Mouse (Mus musculus): Measurements from ENCODE around the gene Klhdc4.

Klhdc4 gene

DNA sequence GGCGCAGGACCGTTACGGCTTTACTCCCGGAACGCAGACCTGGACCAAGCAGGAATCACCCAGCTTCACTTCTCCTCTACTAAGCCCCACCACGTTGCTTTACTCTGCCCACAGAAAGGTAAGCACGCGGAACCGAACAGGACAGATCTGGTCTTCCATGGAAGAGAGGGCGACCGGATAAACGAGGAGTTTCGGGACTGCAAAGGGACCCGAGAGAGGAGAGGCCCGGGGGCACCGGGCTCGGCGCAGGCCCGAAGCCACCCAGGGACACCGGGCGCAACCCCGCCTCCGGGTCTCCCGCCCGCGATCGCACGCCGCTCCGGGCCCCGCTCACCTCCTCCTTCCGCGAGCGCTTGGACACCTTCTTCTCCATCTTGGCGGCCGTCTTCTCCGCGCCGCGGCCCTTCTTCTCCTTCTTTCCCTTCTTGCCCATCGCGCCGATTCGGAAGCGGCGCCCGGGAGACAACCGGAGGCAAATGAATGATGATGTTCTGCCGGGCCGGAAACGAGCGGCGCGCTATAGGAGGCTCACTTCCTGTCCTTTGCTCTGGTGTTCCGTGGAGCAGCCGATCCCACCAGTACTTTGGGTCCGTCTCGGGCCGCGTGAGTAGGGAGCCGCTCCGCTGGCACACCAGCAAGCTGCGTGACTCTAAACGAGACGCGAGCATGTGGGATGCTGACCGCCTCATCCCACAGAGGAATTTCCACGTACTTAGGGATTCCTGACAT is at the start of gene Klhdc4:
TSS of gene Klhdc4 (minus strand) at position 522 of the 729 bp plus-strand sequence.
- DNase-seq = peak; percentile 87

DNA sequence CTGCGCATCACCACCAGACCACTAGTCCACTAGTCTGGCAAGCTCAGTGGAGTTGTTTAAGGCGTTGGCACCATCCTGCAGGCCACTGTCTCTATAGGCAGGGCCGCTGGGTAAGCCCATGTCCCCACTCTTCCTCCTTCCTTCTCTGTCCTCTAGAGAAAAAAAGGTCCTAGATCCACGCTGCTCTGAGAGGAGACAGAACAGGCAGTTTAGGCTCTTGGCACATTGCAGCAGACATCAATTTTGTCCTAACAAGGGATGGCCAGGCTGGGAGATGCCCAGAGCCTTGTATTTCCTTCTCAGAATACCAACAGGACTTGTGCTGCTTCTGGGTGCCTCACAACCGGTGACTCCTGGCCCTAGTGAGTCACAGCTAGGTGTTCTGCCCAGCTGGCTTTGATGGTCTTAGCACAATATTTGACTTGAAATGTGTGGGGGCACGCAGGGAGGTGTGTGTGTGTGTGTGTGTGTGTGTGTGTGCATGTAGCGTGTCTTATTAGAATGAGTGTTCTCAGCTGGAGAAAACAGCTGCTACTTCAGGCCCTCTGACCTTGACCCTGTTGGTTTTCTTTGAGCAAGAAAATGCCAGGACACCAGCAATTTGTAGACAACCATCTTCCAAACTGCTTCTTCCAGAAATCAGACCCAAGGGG is 48.6 kb upstream of the Klhdc4 start:
- DNase-seq = no peak

DNA sequence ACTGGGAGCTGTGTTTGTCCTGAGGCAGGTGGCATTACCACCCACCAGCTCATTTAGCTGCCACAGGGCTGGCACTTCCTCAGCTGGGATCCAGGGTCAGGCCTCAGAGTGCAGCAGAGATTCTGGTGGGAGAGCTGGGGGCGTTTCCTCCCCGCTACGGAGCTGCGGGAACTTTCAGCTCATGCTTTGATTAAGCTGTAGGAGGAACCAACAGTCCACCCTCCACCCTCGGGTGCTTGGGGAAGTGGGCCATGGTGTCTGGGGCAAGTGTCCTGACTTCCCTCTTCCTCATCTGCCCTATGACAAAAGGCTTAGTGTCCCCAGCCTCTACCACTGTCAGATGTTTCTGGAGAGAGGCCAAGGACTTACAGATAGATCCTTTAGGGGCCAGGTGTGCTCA is 47.8 kb upstream of the Klhdc4 start:
- no peak for DNase-seq

- DNase-seq = no peak
Measured at GRCm38 (mm10) chr8:121875517-121875916, 46.1 kb upstream of the Klhdc4 start.

DNA sequence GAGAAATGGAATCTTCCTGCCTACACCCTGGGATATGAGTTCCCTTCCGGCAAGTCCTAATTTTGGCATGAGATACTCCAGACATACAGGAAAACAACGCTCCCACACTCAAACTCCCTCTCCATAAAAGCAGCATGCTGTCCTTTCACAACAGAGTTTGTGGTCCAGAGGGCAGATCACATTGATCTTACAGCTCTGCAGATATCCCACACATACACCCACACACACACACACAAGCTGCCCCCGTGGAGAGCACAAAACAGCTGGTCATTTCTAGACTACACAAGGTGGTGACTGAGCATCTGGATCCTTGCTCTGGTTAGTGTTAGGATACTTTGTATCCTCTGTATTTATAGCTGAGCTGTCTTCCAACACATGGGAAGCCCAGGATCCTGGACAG is 45.7 kb upstream of the Klhdc4 start:
- no peak for DNase-seq

DNA sequence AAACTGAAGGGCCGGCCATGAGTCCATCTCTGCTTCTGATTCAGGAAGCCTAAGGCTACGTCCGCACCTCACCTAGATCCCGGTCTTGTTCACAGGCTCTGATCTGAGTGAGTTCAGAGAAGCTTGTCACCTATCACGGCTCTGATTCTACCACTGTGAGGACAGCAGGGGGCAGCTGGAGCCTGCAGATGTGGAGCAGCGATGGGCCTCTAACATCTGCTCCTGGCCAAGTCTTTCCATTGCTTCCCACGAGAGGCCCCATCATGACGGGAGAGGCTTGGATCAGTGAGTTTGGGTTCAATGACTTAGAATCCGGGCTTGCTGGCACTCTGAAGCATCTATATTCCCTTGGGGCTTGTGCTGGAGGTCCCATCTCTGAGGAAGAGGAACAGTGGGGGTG is 44.7 kb upstream of the Klhdc4 start:
- DNase-seq = no peak

DNA sequence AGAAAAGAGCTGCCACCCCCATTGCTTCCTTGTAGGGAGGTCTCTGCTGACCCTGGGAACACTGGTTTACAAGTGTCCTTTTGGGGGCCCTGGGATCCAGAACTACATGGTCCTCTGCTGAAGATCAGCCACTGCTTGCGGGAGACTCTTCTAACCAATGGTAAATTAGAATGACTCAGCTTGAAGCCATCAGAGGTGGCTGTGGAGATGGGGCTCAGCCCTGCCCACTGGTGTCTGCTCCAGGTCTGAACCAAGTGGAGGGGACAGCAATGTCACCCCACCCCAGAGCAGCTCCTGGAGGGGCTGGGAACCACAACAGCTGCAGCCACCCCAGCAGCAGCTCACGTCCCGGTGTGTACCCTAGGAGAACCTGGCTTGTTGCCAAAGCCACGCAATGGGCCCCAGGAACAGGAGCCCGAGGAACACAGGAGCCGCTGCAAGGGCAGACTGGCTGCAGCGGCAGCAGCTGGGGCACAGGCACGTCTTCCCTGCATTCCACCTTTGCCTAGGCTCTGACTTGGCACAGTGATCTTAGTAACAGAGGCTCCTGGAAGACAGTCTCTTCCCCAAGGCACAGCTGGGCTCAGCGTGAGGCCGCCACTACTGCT is 42.6 kb upstream of the Klhdc4 start:
- no peak for DNase-seq

DNA sequence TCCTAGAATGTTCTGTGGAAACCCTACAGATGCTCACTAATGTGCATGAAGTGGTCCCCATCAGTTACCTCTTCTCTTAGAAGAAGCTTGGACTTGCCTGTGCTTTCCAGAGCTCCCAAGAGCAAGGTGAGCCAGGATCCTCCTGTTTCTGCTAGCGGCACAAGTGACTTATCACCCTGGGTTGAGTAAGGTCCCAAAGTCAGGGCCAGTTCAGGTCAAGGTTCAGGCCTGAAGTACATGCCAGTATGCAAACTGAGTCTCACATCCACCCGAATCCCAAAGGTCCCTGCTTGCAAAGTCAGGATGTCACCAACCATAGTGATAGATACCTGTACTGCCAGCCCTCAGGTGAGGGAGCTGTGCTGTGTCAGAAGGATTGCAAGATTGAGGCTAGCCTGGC is 40.8 kb upstream of the Klhdc4 start:
- no peak for DNase-seq

- no peak for DNase-seq
Measured at GRCm38 (mm10) chr8:121868896-121869295, 39.5 kb upstream of the Klhdc4 start.

GRCm38 (mm10) chr8:121868196-121868595 is 38.8 kb upstream of the Klhdc4 start:
- DNase-seq = no peak

DNA sequence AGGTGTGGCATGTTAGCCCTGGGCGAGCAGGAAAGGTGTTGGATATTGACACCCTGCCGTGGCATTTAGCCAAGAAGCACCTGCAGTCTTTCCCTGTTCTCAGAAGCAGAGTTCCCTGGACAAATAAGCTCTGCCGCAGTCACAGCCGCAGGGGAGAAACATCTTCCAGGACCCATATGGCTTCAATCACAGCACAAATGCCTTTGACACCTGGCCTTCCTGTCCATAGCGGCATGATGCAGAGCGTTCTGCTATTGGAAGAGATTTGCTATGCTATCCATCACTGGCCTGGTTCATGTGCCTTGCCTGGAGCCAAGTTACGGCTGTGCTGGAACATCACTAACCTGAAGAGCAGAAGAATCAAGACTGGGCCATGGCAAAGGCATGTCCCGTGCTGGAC is 36.0 kb upstream of the Klhdc4 start:
- DNase-seq = no peak

GRCm38 (mm10) chr8:121861806-121862548 is 32.6 kb upstream of the Klhdc4 start:
- peak; percentile 80 for DNase-seq

GRCm38 (mm10) chr8:121861276-121861675 is 31.9 kb upstream of the Klhdc4 start:
- no peak for DNase-seq

DNA sequence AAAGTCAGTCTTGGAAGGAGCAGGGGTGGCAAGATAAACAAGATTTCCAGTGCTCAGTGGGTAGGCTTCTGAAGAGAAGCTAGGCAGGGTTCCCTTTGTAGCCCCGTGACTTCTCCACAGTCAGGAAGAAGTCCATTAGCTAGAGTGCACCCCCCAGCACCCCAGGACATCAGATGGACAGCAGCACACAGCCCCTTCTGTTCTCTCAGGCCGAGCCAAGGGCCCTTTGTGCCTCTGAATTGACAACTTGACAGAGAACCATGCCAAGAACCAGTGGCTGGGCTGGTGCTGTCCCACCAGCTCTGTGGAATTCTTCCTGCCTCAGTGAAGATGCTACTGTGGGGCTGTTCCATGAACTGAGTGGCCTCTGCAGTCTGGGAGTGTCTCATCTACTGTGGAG is 28.4 kb upstream of the Klhdc4 start:
- DNase-seq = no peak

DNA sequence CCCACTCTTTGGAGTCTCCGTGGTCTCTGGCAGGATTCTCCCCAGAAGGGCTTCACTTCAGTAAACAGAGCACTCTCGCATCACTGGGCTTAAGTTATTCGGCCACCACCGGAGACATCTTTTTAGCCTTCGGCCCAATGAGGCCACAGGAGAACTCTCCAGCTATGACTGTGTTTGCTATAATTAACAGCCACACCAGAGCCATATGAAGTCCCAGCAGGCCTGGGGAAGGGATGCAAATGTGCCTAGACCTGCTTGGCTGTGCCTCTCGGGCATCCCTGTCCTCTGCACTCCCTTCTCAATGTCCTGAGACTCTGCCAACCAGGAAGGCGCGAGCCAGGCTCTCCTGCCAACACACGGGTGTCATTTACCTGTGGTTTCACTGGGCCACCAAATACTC is 28.0 kb upstream of the Klhdc4 start:
- peak; percentile 97 for DNase-seq

DNA sequence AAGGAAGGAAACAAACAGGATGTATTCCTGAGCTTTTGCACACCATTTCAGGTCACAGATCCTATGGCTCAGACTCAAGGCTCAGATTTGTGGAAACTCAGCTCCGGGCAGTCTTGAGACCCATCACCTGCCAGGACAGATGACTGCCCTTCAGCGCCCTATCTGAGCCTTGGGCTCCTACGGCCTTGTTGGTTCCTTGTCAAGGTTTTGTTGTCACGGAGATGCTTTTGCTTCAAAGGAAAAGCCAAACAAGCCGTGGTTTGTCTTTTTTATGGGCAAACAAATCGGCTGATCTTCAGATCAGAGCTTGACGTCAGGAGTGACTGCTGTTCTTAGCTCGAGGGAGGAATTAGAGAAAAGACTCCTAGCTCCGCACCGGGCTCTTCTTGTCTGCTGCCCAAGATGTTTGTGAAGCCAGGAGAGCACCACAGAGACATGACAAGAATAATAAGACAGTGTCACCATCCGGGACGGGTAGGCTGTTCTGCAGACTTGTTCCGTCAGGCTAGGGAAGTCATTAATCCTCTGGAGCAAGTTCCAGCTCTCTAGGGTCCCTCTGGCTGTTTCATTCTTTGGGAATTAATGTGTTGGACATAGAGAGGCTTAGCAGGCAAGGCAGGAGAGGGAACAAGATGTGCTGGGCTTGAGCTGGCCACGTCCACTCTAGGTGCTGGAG is 26.8 kb upstream of the Klhdc4 start:
- DNase-seq = no peak

DNA sequence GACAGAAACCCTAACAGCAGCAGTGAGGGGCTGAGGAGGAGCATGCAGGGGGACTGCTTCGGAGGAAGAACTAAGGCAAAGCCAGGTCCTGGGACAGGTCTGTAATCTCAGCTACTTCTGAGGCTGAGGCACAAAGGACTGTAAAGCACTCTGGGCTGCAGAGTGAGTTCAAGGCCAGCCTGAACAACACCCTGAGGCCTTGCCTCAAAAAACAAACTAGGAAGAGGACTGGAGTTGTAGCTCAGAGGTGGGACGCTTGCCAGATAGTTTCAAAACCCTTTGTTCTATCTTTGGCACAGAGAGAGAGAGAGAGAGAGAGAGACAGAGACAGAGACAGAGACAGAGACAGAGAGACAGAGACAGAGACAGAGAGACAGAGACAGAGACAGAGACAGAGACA is 24.2 kb upstream of the Klhdc4 start:
- DNase-seq = no peak

GRCm38 (mm10) chr8:121852464-121852863 is 23.1 kb upstream of the Klhdc4 start:
- DNase-seq = no peak

DNA sequence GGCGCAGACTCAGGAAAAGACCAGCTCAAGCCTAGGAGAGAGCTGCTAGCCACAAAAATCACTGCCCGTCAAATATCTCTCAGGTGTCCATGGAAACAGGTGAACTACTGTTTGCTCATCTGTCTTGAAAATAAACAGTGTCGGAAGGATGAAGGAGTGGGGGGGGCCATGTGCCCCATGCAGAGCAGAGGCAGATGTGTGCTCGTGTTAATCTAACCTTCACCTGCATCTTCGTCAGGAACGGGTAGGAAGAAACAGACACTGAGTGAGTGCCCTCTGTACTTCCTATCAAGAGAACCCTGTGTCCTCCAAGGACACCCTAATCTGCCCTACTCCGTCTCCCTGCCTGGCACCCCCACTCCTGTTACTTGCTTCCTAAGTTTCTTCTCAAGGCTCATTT is 22.3 kb upstream of the Klhdc4 start:
- peak; percentile 34 for DNase-seq

DNA sequence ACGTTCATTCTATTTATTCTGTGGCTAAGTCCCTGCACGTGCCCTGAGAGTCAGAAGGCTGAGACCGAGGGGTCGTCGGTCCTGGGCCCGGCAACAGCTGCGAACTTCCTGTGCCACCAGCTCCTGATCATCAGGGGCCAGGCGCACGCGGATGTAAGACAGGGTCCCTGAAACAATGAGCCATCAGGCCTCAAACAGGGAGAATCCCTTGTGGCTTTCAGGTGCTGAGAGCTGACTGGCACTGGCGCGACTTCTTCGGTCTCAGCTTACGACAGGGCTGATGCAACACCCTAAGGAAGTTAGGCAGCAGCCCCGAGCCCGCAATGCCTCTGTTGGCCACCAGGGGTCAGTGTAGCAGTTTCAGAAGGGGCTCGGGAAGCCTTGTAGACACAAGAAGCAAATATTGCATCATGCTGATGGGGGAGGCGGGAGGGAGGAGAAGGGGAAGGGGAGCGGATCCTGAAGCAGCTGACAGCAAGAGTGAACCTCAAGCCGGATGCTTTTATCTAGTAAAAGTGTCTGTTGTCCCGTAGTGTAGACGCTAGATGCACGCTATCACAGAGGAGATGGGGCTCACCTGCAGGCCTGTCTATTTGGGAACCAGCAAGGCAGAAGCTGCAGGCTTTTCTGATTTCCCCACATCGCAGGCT is 21.6 kb upstream of the Klhdc4 start:
- DNase-seq = peak; percentile 93

GRCm38 (mm10) chr8:121850436-121850820 is 21.1 kb upstream of the Klhdc4 start:
- DNase-seq = peak; percentile 18

DNA sequence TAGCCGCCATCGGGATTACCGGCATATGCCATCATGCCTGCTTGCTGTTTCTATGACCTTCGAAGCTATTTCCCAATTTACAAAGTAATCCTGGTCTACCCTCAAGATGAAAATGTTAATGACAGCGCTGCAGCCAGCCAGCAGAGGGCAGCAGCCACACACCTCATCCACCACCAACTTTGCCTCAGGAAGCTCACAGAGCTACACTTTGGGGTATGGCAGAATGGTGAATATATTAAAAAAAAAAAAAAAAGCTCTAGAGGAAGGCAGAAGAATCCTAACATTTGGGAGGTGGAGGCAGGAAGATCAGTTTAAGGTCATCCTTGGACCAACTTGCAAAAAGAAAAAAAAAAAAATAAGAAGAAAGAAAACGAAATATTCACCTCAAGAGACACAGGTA is 20.6 kb upstream of the Klhdc4 start:
- peak; percentile 74 for DNase-seq

DNA sequence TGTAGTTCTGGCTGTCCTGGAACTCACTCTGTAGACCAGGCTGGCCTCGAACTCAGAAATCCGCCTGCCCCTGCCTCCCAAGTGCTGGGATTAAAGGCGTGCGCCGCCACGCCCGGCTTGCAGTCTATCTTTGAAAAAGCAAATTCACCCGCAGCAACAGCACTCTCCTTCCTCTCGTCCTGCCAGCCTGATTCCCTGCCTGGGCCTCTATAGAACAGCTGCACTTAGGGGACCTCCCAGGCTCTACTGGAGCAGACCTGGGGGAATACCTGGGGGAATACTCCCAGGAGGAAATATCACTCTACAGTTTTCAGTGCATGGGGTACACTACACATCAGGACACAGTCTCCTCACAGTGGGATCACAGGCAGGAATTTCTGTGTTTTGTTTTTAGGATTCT is 19.9 kb upstream of the Klhdc4 start:
- peak; percentile 15 for DNase-seq
